In genomic region chr14:55108202-55108870, GRCm38 (mm10) we compare ENCODE assay signal across 8 mouse cellular contexts. TPM values are rescaled to one million over a fixed set of nuclear protein-coding genes. Genes with fewer than 3 reads are reported as not detected.
A peak's percentile ranks its signal among the peaks of the same experiment; 100 is the strongest.
DNase-seq lines count a peak whose midpoint lies in the region; ATAC-seq lines count a peak whose summit lies in the region.

No protein-coding gene starts in this region.

- intact Hi-C loops in left cerebral cortex, postnatal 14 days (cut with DNase I): loop anchor here (5.0 kb wide), 1 partner anchor 211 kb away; no protein-coding TSS in a partner anchor

- DNase-seq in layer of hippocampus, adult 11-12 months (ENCODE audit: low spot score): peak; percentile 81
- DNase-seq in layer of hippocampus, postnatal 25 days (ENCODE audit: extremely low spot score in 1 of 2, low spot score in 1 of 2): no peak
- DNase-seq in frontal cortex, postnatal 10 days (ENCODE audit: low spot score in 2 of 2): peak; percentile 74 to 84
- DNase-seq in left cerebral cortex, postnatal 14 days (ENCODE audit: low spot score in 2 of 2): peak; percentile 80 to 93
- DNase-seq in right cerebral cortex, postnatal 36 days (ENCODE audit: low spot score in 2 of 2): peak; percentile 82 to 90
- no peak for DNase-seq in gastrocnemius, adult 8-10 months (ENCODE audit: low spot score in 2 of 2)
- no peak for DNase-seq in kidney, postnatal 14 days

- ATAC-seq in erythroid progenitor cell, adult 5-6 weeks (replicated peaks; ENCODE audit: low FRiP score, poor library complexity, severe bottlenecking): no peak

RNA-seq across cellular contexts. Expression of gene Ap1g2, which starts 1.9 kb away (rescaled TPM):
- 10 to 100 TPM; 15.7 to 19.4 TPM for total RNA-seq in layer of hippocampus, postnatal 25 days (2021)
- total RNA-seq in left cerebral cortex, postnatal 14 days (2021): 10 to 100 TPM; 10.4 to 12.3 TPM
- 1 to 10 TPM; 2.2 to 3.9 (median 3.6) TPM for total RNA-seq in gastrocnemius, adult 8-10 months (2022)
- total RNA-seq in erythroid progenitor cell, adult 5-6 weeks (2015; ENCODE audit: low replicate concordance): 2.5 and 23.5 TPM in 2 replicates
- total RNA-seq in erythroid progenitor cell, adult 5-6 weeks (2017; ENCODE audit: low replicate concordance): 0.68 and 1.8 TPM in 2 replicates

RNA-seq across cellular contexts. Expression of gene Jph4, which starts 8.4 kb away (rescaled TPM):
- 100 to 1,000 TPM; 422 to 463 TPM for total RNA-seq in layer of hippocampus, postnatal 25 days (2021)
- total RNA-seq in left cerebral cortex, postnatal 14 days (2021): 100 to 1,000 TPM; 366 to 372 TPM
- total RNA-seq in gastrocnemius, adult 8-10 months (2022): under 1 TPM in 2 of 4 experiments, not detected in 2; 0.08 to 0.19 TPM
- not detected in 2 replicates for total RNA-seq in erythroid progenitor cell, adult 5-6 weeks (2015; ENCODE audit: low replicate concordance)
- not detected in 2 replicates for total RNA-seq in erythroid progenitor cell, adult 5-6 weeks (2017; ENCODE audit: low replicate concordance)

RNA-seq across cellular contexts. Expression of gene Thtpa, which starts 13.8 kb away (rescaled TPM):
- 10 to 100 TPM; 21.9 to 22.9 TPM for total RNA-seq in layer of hippocampus, postnatal 25 days (2021)
- total RNA-seq in left cerebral cortex, postnatal 14 days (2021): 10 to 100 TPM; 26.7 to 28.1 TPM
- total RNA-seq in gastrocnemius, adult 8-10 months (2022): 10 to 100 TPM; 13.4 to 15.6 (median 14.9) TPM
- 1.1 TPM in 1 of 2 replicates, not detected in the other for total RNA-seq in erythroid progenitor cell, adult 5-6 weeks (2015; ENCODE audit: low replicate concordance)
- 0.68 TPM in 1 of 2 replicates, not detected in the other for total RNA-seq in erythroid progenitor cell, adult 5-6 weeks (2017; ENCODE audit: low replicate concordance)

RNA-seq across cellular contexts. Expression of gene Zfhx2, which starts 16.2 kb away (rescaled TPM):
- 10 to 100 TPM; 37.8 to 63.0 TPM for total RNA-seq in layer of hippocampus, postnatal 25 days (2021)
- 10 to 100 TPM; 37.2 to 37.9 TPM for total RNA-seq in left cerebral cortex, postnatal 14 days (2021)
- total RNA-seq in gastrocnemius, adult 8-10 months (2022): 1 to 10 TPM; 4.9 to 6.2 (median 5.6) TPM
- 1.4 and 3.8 TPM in 2 replicates for total RNA-seq in erythroid progenitor cell, adult 5-6 weeks (2015; ENCODE audit: low replicate concordance)
- 0.64 and 5.4 TPM in 2 replicates for total RNA-seq in erythroid progenitor cell, adult 5-6 weeks (2017; ENCODE audit: low replicate concordance)

Comparison
In these comparisons a context has a peak if more than half of its experiments do, and no peak if none do; other contexts are left out.
1. DNase-seq: peak in layer of hippocampus, adult 11-12 months (single experiment), frontal cortex, postnatal 10 days (2 of 2), left cerebral cortex, postnatal 14 days (2 of 2) and right cerebral cortex, postnatal 36 days (2 of 2); none in layer of hippocampus, postnatal 25 days (0 of 2), gastrocnemius, adult 8-10 months (0 of 2) and kidney, postnatal 14 days (single experiment).
2. RNA of gene Jph4, which starts 8.4 kb away (total RNA-seq): 422 to 463 TPM in layer of hippocampus, postnatal 25 days and 366 to 372 TPM in left cerebral cortex, postnatal 14 days; 0.08 to 0.19 TPM in gastrocnemius, adult 8-10 months and not detected in erythroid progenitor cell, adult 5-6 weeks; every median in the first group is over 100 times any median in the second.
3. RNA of gene Thtpa, which starts 13.8 kb away (total RNA-seq): 26.7 to 28.1 TPM in left cerebral cortex, postnatal 14 days, 21.9 to 22.9 TPM in layer of hippocampus, postnatal 25 days and 13.4 to 15.6 TPM in gastrocnemius, adult 8-10 months; 0.68 to 1.1 TPM in erythroid progenitor cell, adult 5-6 weeks; every median in the first group is over 4 times any median in the second.